Mouse (Mus musculus) urinary bladder, postnatal 10 days (tissue): ENCODE results near the gene Slc16a1.
"Not testable (repeated sequence)": the region's sequence is repeated elsewhere in the genome, so short reads cannot be mapped to it uniquely, and the experiment has no call there.

Experiments used
- DNase-seq: peaks from one replicate; pipeline ENCODE4 v3.0.0; 2022; ENCODE audit warnings: low spot score

The Slc16a1 gene

DNA sequence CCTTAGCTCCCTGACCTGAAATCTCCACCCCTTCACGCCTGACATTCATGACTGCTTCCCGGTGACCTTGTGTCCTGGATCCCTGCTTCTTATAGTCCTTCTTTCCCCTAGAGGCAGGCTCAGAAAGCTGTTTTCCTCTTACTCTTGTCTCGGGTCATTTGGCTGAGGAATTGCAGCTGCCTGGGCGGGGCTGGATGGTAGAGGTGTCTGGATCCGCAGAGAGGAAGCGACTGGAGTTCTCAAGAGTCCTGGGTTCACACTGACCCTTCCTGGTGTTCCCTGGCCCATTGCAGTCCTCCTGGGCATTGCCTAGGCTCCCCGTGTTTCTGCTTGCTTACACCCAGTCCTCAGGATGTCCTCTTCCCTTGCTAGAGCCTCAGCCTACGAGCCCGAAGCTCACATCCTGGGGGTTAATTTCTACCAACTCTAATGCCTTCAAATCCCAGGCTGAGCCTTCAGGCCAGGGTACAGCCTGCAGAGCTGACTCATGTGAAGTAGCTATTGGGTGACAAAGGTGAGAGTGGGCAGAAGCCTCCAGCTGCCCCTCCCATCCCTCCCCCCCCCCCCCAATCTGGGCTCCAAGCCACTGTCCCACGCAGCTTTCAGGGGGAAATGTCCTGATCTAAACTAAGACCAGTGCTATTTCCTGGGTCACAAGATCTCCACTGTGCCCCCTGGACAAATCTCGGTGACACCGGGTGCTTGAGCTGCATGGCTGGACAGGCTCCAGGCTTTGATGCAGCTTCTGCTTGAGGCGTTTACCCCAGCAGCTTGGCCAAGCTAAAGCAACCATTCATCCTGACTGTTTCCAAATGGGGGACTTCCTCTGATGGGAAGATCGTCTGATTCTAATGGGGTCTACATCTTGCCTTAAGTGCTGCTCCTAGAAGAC is 36.1 kb downstream of the Slc16a1 start:
- no peak for DNase-seq

GRCm38 (mm10) chr3:104675258-104675851 is 36.9 kb downstream of the Slc16a1 start:
- DNase-seq = no peak

- no peak for DNase-seq
Observed at GRCm38 (mm10) chr3:104677781-104678180, 39.3 kb downstream of the Slc16a1 start.

DNA sequence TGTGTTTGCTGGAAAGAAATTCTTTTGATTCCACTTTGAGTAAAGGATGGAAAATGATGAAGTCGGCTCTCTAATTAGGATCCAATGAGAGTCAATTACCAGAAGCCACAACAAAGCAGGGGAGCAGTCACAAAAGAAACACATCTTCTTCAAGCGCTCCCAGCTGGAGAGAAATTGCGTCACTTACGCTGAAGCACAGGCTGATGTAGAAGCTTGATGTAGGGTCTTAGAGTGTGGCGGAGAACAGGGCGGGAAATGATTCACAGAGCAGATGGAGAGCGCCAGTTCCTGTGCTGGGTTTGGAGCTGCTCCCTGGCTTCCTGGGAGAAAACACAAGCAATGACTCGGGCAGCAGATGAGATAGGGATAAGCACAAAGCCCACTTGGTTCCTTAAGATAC is 40.4 kb downstream of the Slc16a1 start:
- no peak for DNase-seq

GRCm38 (mm10) chr3:104682671-104683504 is 44.4 kb downstream of the Slc16a1 start:
- DNase-seq = no peak

- DNase-seq = peak; percentile 29
Observed at GRCm38 (mm10) chr3:104700751-104701335, 62.4 kb downstream of the Slc16a1 start.

DNA sequence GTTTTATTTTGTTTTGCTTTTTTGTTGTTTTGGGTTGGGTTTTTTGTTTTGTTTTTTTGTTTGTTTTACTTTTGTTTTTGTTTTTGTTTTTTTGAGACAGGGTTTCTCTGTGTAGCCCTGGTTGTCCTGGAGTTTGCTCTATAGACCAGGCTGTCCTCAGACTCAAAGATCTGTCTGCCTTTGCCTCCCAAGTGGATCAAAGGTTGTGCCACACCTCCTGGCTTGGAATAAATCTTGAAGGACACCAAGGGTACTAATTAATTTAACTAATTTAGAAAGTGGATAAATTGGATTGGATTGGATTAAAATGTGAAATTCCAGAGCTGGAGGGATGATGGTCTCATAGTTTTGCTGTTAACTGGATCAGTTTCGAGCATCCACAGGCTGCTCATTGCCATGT is 63.3 kb downstream of the Slc16a1 start:
- DNase-seq = no peak

- DNase-seq = no peak
Observed at GRCm38 (mm10) chr3:104703941-104704340, 65.5 kb downstream of the Slc16a1 start.

- DNase-seq = no peak
Observed at GRCm38 (mm10) chr3:104706446-104706845, 68.0 kb downstream of the Slc16a1 start.

- DNase-seq = not testable (repeated sequence)
Observed at GRCm38 (mm10) chr3:104706951-104707771, 68.7 kb downstream of the Slc16a1 start.

- not testable (repeated sequence) for DNase-seq
Observed at GRCm38 (mm10) chr3:104707772-104708144, 69.3 kb downstream of the Slc16a1 start.
